Mouse (Mus musculus): ENCODE measurements at regions not wholly inside any gene's neighbourhood (a gene's known extent, or its start where the extent isn't known, plus 50 kb on each side); places are given as distances from the start of the nearest gene placed in this dataset.
A peak's percentile ranks its signal among the peaks of the same experiment; 100 is the strongest.

GRCm38 (mm10) chr3:66430187-66430586 is 133.6 kb upstream of the Veph1 start:
- DNase-seq, result no peak

- DNase-seq, result no peak
Measured at GRCm38 (mm10) chr3:66422445-66423037, 125.9 kb upstream of the Veph1 start.

DNA sequence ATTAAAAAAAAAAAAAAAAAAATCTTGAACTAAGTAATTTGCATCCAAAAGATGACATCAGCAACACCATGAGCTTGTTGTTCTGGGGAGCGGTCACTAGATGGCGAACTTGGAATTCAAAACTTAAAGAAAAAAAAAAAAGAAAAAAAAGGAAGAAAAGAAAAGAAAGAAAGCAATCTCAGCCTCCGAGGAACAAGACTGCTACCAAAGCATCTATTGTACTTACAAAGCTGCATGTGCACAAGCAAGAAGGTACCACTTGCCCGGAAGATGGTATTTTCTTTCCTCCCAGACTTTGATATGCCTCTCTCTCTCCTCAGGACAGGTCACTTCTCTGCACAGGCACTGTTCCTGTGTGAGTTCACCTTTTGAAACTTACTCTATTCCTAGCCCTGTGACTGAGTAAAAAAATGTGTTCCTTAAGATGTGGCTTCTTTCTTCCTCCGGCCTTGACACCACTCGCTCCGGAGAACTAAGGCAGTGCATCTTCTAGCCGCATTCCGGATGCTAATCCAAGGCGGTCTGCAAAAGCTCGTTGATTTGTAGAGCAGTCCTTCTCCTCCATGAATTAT is 114.2 kb upstream of the Veph1 start:
- DNase-seq, result peak; percentile 15 to 19

- DNase-seq, result no peak
Measured at GRCm38 (mm10) chr3:66408791-66409190, 112.2 kb upstream of the Veph1 start.

DNA sequence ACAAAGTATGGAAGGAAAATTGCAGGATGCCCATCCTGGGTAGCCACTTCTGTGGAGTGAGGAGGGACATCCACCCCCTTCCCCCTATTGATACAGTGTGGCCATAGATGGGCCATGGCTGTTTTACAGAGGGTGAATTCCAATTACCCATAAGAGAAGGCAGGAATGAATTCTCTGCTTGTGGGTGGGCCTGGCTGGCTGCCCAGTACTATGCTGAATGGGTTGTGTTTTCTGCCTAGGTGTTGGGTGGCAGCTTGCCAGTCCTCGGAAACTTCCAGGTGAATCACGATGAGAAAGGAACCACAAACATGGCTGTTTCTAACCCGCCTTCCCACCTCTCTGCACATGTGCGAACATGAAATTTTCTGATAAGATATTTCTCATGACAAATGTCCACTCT is 109.0 kb upstream of the Veph1 start:
- no peak for DNase-seq

GRCm38 (mm10) chr3:66403707-66404106 is 107.1 kb upstream of the Veph1 start:
- no peak for DNase-seq

- DNase-seq, result peak in 1 of 2 experiments; percentile 14
Measured at GRCm38 (mm10) chr3:66400791-66401568, 104.3 kb upstream of the Veph1 start.

- peak in 1 of 2 experiments; percentile 6 for DNase-seq
Measured at GRCm38 (mm10) chr3:66398214-66399150, 101.8 kb upstream of the Veph1 start.

- no peak for DNase-seq
Measured at GRCm38 (mm10) chr3:66375088-66375910, 78.7 kb upstream of the Veph1 start.

DNA sequence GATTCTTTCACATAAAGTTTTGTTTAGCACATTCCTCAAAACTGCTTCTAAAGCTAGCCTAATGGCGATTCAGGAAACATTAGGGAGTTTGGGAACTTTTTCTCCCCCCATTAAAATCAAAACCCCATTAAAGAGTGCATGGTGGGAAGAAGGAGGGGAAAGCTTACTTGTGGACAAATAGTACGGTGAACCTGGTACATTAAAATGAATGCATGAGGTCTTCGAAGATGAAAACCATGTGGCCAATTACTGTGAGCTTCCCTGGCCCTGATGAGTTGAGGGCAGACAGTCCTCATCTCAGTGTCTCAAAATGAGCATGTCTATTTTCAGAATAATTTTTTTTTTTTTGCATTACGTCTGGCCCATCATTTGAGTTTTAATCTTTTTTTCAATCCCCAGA is 78.0 kb upstream of the Veph1 start:
- DNase-seq, result no peak

- DNase-seq, result no peak
Measured at GRCm38 (mm10) chr3:66373807-66374575, 77.4 kb upstream of the Veph1 start.

Measured in adrenal gland, postnatal 36 days (tissue).